ENCODE assay signal across 22 mouse cellular contexts in genomic region chr4:58699236-58699798, GRCm38 (mm10).
A peak's percentile ranks its signal among the peaks of the same experiment; 100 is the strongest.
DNase-seq lines count a peak whose midpoint lies in the region; ATAC-seq and TF ChIP-seq lines count a peak whose summit lies in the region.
"Had no signal": no experiment of that assay in that cellular context is flagged by ENCODE, and none has a peak within 500 bp of the region (broad histone marks: within the 10 kb centered on the region; RNA-seq: fewer than 3 reads in every experiment).

No protein-coding gene starts in this region.

- no peaks in the 10 kb centered on the region for H3K27me3 ChIP-seq in lung, embryonic 16.5 days (ENCODE audit: control insufficient read depth, insufficient read depth, low read depth, low read length)
- no peaks in the 10 kb centered on the region for H3K27me3 ChIP-seq in liver, embryonic 11.5 days (replicated peaks; ENCODE audit: control insufficient read depth, insufficient read depth, low read length)
- H3K27me3 ChIP-seq: embryonic facial prominence, embryonic 15.5 days; heart, embryonic 12.5 days; hindbrain, embryonic 12.5 days; Patski had no signal

- no peak overlapping the region for H3K9ac ChIP-seq in lung, embryonic 16.5 days (ENCODE audit: low read length)
- H3K9ac ChIP-seq in liver, embryonic 11.5 days (ENCODE audit: low read depth, low read length) = no peak overlapping the region
- H3K9ac ChIP-seq: embryonic facial prominence, embryonic 15.5 days; heart, embryonic 12.5 days; hindbrain, embryonic 12.5 days had no signal

- no peak for TF ChIP-seq CTCF in gastrocnemius, adult 2 months (IDR thresholded peaks at IDR 0.05)

- 57% methylated on average over 11 of the region's 11 CpGs for whole genome bisulfite sequencing in lung, embryonic 16.5 days
- 81% methylated on average over 11 of the region's 11 CpGs for WGBS in liver, embryonic 11.5 days

- H3K36me3 ChIP-seq in lung, embryonic 16.5 days (ENCODE audit: control insufficient read depth, insufficient read depth, low read length) = no peaks in the 10 kb centered on the region
- no peaks in the 10 kb centered on the region for H3K36me3 ChIP-seq in liver, embryonic 11.5 days (ENCODE audit: control insufficient read depth, insufficient read depth, low read length)
- H3K36me3 ChIP-seq: embryonic facial prominence, embryonic 15.5 days; forebrain, embryonic 10.5 days; heart, embryonic 12.5 days; hindbrain, embryonic 12.5 days had no signal

- intact Hi-C loops in gastrocnemius, adult 2 months (cut with DNase I) = no loop called here

- H3K9me3 ChIP-seq in lung, embryonic 16.5 days (ENCODE audit: control insufficient read depth, low read length) = no peaks in the 10 kb centered on the region
- H3K9me3 ChIP-seq in liver, embryonic 11.5 days (ENCODE audit: control insufficient read depth, low read length) = no peaks in the 10 kb centered on the region
- H3K9me3 ChIP-seq: embryonic facial prominence, embryonic 15.5 days; heart, embryonic 12.5 days; hindbrain, embryonic 12.5 days had no signal

- ATAC-seq in lung, embryonic 16.5 days (ENCODE audit: low read depth) = peak; percentile 84
- ATAC-seq in common myeloid progenitor, adult 5-6 weeks (replicated peaks; ENCODE audit: low read depth, poor library complexity, severe bottlenecking) = 0 out of 2 replicates have a peak, but pooled peaks have one; percentile 50
- ATAC-seq in liver, embryonic 11.5 days (replicated peaks; ENCODE audit: low FRiP score) = no peak
- ATAC-seq: activated CD4-positive, CD25-positive, alpha-beta regulatory T cell, adult 4 months; forebrain, embryonic 14.5 days; hindbrain, embryonic 16.5 days; Patski had no signal

- 0 out of 2 replicates have a peak overlapping the region, but pooled peaks have one; percentile 24 for H3K27ac ChIP-seq in gastrocnemius, adult 2 months
- H3K27ac ChIP-seq in lung, embryonic 16.5 days (ENCODE audit: low read length) = peak overlapping the region; percentile 60
- no peak overlapping the region for H3K27ac ChIP-seq in liver, embryonic 11.5 days (ENCODE audit: low read depth, low read length)
- H3K27ac ChIP-seq: embryonic facial prominence, embryonic 15.5 days; forebrain, embryonic 10.5 days; heart, adult 2 months; hindbrain, embryonic 12.5 days had no signal

- no peak overlapping the region for H3K4me3 ChIP-seq in gastrocnemius, adult 2 months
- H3K4me3 ChIP-seq in lung, embryonic 16.5 days (ENCODE audit: low read length) = no peak overlapping the region
- no peak overlapping the region for H3K4me3 ChIP-seq in liver, embryonic 11.5 days (ENCODE audit: low read depth, low read length)
- H3K4me3 ChIP-seq: embryonic facial prominence, embryonic 15.5 days; erythroblast, embryonic 14.5 days; forebrain, embryonic 10.5 days; heart, adult 2 months; heart, embryonic 12.5 days; hindbrain, embryonic 12.5 days had no signal

- H3K4me1 ChIP-seq in lung, embryonic 16.5 days (replicated peaks; ENCODE audit: control insufficient read depth, insufficient read depth, low read length) = peaks cover 7% of the 10 kb centered on the region; the same call in 1 of the 2 replicates
- no peaks in the 10 kb centered on the region for H3K4me1 ChIP-seq in liver, embryonic 11.5 days (replicated peaks; ENCODE audit: control insufficient read depth, insufficient read depth, low read length)
- H3K4me1 ChIP-seq: embryonic facial prominence, embryonic 15.5 days; heart, embryonic 12.5 days; hindbrain, embryonic 12.5 days had no signal

- no peak overlapping the region for H3K4me2 ChIP-seq in lung, embryonic 16.5 days (ENCODE audit: low read depth, low read length)
- H3K4me2 ChIP-seq in liver, embryonic 11.5 days = no peak overlapping the region
- H3K4me2 ChIP-seq: embryonic facial prominence, embryonic 15.5 days; heart, embryonic 12.5 days; hindbrain, embryonic 12.5 days had no signal

- no peak for DNase-seq in gastrocnemius, adult 2 months
- DNase-seq in gastrocnemius, postnatal 4 days (ENCODE audit: low spot score in 2 of 2) = no peak
- no peak for DNase-seq in lung, postnatal 25 days (ENCODE audit: low spot score)
- peak; percentile 22 to 51 for DNase-seq in lung, postnatal 4 days
- DNase-seq in liver, embryonic 11.5 days (ENCODE audit: low spot score) = no peak
- no peak for DNase-seq in cerebellum, adult 9-11 months
- DNase-seq: cerebellum, adult 18-20 months; cerebellum, postnatal 10 days; embryo, embryonic 11 days; gastrocnemius, postnatal 36 days had no signal

Comparison
In these comparisons a context has a peak if more than half of its experiments do, and no peak if none do; other contexts are left out.
1. DNase-seq: peak in lung, postnatal 4 days (2 of 2); none in gastrocnemius, adult 2 months (single experiment), gastrocnemius, postnatal 4 days (0 of 2), lung, postnatal 25 days (single experiment), liver, embryonic 11.5 days (single experiment) and cerebellum, adult 9-11 months (single experiment).